Mouse (Mus musculus): Measurements from ENCODE around the gene Josd2.

The Josd2 gene

DNA sequence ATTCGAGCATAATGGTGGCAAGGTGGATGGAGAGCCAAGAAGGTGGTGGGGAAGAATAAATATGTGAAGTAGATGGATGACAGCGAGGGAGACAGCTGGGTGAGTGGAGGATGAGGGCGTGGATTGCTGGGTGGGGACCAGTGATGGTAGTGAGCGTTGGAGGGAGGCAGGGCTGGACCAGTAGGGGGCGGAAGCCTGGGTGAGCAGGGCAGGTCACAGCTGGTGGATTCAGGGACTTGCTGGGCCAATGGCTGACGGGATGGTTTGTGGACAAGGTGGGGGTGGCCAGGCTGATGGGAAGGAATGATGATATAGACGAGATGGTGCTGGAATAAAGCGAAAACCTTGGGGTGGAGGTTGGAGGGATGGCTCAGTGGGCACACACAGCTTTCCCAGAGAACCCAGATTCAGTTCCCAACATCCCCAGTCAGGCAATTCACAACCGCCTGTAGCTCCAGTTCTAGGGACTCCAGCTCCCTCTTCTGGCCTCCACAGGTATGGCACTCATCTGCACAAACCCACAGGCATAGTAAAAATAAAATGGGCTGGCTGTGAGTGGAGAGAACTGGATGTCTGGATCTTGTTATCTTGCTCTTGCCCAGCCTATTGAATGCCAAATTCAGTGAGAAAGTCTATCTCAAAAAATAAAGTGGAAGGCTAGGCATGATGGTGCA, 51.6 kb downstream of the Josd2 start:
- no peak for DNase-seq

DNA sequence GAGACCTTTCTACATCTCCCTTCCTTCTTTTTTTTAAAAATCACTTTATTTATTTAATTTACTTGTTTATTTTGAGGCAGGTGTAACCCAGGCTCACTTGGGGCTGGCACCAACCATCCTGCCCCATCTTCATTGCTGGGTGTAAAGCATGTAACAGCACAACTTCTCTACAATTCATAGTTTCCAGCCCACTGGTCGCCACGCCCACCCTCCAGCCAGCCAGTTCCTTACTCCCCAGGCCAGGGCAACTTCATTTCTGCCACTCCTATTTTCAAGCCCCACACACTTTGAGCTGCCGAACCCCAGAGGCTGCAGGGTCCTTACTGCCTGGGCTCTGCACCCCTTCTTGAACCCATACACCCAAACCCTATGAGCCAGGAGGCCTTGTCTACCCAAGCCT, 53.2 kb downstream of the Josd2 start:
- DNase-seq: no peak
